Mouse (Mus musculus) heart, postnatal 0 days (tissue): ENCODE measurements at regions not wholly inside any gene's neighbourhood (a gene's known extent, or its start where the extent isn't known, plus 50 kb on each side); places are given as distances from the start of the nearest gene placed in this dataset.

Experiments used
- CTCF ChIP-seq: IDR thresholded peaks from 2 replicates; pipeline ENCODE4 v1.5.1; 2016; ENCODE audit warnings: antibody characterized with exemption, control low read depth, low read depth
- EP300 ChIP-seq: IDR thresholded peaks from 2 replicates; pipeline ENCODE4 v1.6.1; 2016; ENCODE audit warnings: antibody characterized with exemption, low read depth

- TF ChIP-seq CTCF (no peak), EP300 (no peak)
These were observed 1097.4 kb downstream of the Adam6a start for GRCm38 (mm10) chr12:114641089-114641488.
